Comparison of ENCODE assay signal across 8 mouse cellular contexts in genomic region chr10:93051016-93051726, GRCm38 (mm10). TPM values are rescaled to one million over a fixed set of nuclear protein-coding genes. Genes with fewer than 3 reads are reported as not detected.
A peak's percentile ranks its signal among the peaks of the same experiment; 100 is the strongest.
DNase-seq lines count a peak whose midpoint lies in the region; ATAC-seq lines count a peak whose summit lies in the region.

No protein-coding gene starts in this region.

- H3K9me3 ChIP-seq in hindbrain, embryonic 15.5 days, result no peaks in the 10 kb centered on the region

- H3K9ac ChIP-seq in hindbrain, embryonic 15.5 days, result 0 out of 2 replicates have a peak overlapping the region, but pooled peaks have one; percentile 26

- H3K4me2 ChIP-seq in hindbrain, embryonic 15.5 days, result peak overlapping the region; percentile 48

- H3K27ac ChIP-seq in hindbrain, embryonic 15.5 days (replicated peaks), result no peak overlapping the region

- no peaks in the 10 kb centered on the region for H3K27me3 ChIP-seq in hindbrain, embryonic 15.5 days

- DNase-seq in T-cell, adult 2 months (ENCODE audit: low spot score), result peak; percentile 82
- peak; percentile 75 to 77 for DNase-seq in cerebellum, postnatal 36 days
- DNase-seq in gastrocnemius, adult 18-20 months (ENCODE audit: low spot score), result peak; percentile 70
- DNase-seq in layer of hippocampus, postnatal 36 days, result peak; percentile 71 to 76
- peak; percentile 88 for DNase-seq in lung, postnatal 36 days
- DNase-seq in retina, postnatal 7 days (ENCODE audit: low read depth, low spot score), result peak; percentile 65
- DNase-seq in urinary bladder, postnatal 14 days (ENCODE audit: low spot score), result peak; percentile 81

- peak; percentile 59; the same call in 1 of the 2 replicates for ATAC-seq in hindbrain, embryonic 15.5 days (ENCODE audit: low FRiP score, low read depth)

- H3K4me1 ChIP-seq in hindbrain, embryonic 15.5 days (replicated peaks), result no peaks in the 10 kb centered on the region

- peak overlapping the region; percentile 23 for H3K4me3 ChIP-seq in hindbrain, embryonic 15.5 days

- no peaks in the 10 kb centered on the region for H3K36me3 ChIP-seq in hindbrain, embryonic 15.5 days

- WGBS in hindbrain, embryonic 15.5 days, result 33% methylated on average over 13 of the region's 13 CpGs

RNA-seq across cellular contexts. Expression of gene Cfap54, which starts 30.2 kb away (rescaled TPM):
- total RNA-seq in gastrocnemius, adult 18-20 months (2021), result under 1 TPM; 0.50 to 0.53 TPM
- 2.8 and 3.3 TPM in 2 replicates for polyA plus RNA-seq in hindbrain, embryonic 15.5 days (2015; fragmentation: Nextera tagmentation; extraction: Ambion mirVana)
- total RNA-seq in layer of hippocampus, postnatal 36 days (2021), result 10 to 100 TPM; 17.8 to 18.1 TPM

Comparison
In these comparisons a context has a peak if more than half of its experiments do, and no peak if none do; other contexts are left out.
1. RNA of gene Cfap54, which starts 30.2 kb away (total RNA-seq): 17.8 to 18.1 TPM in layer of hippocampus, postnatal 36 days; 0.50 to 0.53 TPM in gastrocnemius, adult 18-20 months; every median in the first group is over 10 times any median in the second.
2. Peak in every context shown above with its lines, with median percentiles within 50 percentile points of each other: DNase-seq.